Mouse (Mus musculus) heart, embryonic 10.5 days (tissue): ENCODE results near the gene Brox. TPM values are rescaled to one million over a fixed set of nuclear protein-coding genes. Genes with fewer than 3 reads are reported as not detected.
"Not testable (repeated sequence)": the region's sequence is repeated elsewhere in the genome, so short reads cannot be mapped to it uniquely, and the experiment has no call there.

Experiments used
- DNase-seq: peaks from one replicate; pipeline ENCODE4 v3.0.0-alpha.2; 2017; ENCODE audit warnings: low spot score
- H3K27ac ChIP-seq: fragments of 300-500 bp; sonication (generic); 2 replicates; pipeline ENCODE4 v1.5.1; 2016; ENCODE audit warnings: mild to moderate bottlenecking
- H3K27me3 ChIP-seq: fragments of 300-500 bp; sonication (generic); 2 replicates; pipeline ENCODE4 v1.6.1; 2016; ENCODE audit warnings: mild to moderate bottlenecking; ENCODE audit not compliant: poor library complexity, insufficient read depth, severe bottlenecking
- H3K36me3 ChIP-seq: fragments of 300-500 bp; sonication (generic); 2 replicates; pipeline ENCODE4 v1.6.1; 2016; ENCODE audit warnings: mild to moderate bottlenecking, moderate library complexity
- H3K4me1 ChIP-seq: fragments of 300-500 bp; sonication (generic); 2 replicates; pipeline ENCODE4 v1.6.1; 2016; ENCODE audit warnings: mild to moderate bottlenecking
- H3K4me3 ChIP-seq: fragments of 300-500 bp; sonication (generic); 2 replicates; pipeline ENCODE4 v1.5.1; 2016; ENCODE audit warnings: mild to moderate bottlenecking, moderate library complexity
- H3K9me3 ChIP-seq: fragments of 300-500 bp; sonication (generic); 2 replicates; pipeline ENCODE4 v1.6.1; 2016; ENCODE audit warnings: mild to moderate bottlenecking, moderate library complexity
- WGBS: fragments of 180-500 bp; shearing (Covaris S2); methylation state at CpG from one replicate; pipeline ENCODE4 v1.1.7; 2016; 5-methylcytosine and 5-hydroxymethylcytosine counted together
- polyA plus RNA-seq: library from polyadenylated mRNA; unstranded; fragments of >200 nt; fragmentation: Nextera tagmentation; extraction: Ambion mirVana; gene quantifications from 2 replicates; pipeline ENCODE4 v1.2.1, GENCODE M21; 2016

Brox gene
- 33.3 and 40.7 TPM in 2 replicates for polyA plus RNA-seq

- peak; percentile 95 for DNase-seq
- Histone ChIP-seq H3K4me1 (no peaks in the 10 kb centered on the region), H3K4me3 (peak within 1 kb of the TSS; percentile 66), H3K9me3 (no peaks in the 10 kb centered on the region), H3K36me3 (peaks cover 22% of the 10 kb centered on the region), H3K27ac (peak within 1 kb of the TSS; percentile 85), H3K27me3 (no peaks in the 10 kb centered on the region)
- WGBS, result under 1% methylated on average over 39 of the region's 39 CpGs
These were observed at the start of gene Brox for GRCm38 (mm10) chr1:183296877-183297383. Gene Brox, minus strand, starts transcription at chr1:183297269.

- H3K36me3 ChIP-seq, result peaks cover 42% of the 10 kb centered on the region
- peak overlapping the region; percentile 89 for H3K27ac ChIP-seq
- peaks cover 12% of the 10 kb centered on the region; the same call in 1 of the 2 replicates for H3K4me1 ChIP-seq
- DNase-seq, result no peak
- 4% methylated on average over 10 of the region's 10 CpGs for WGBS
- H3K27me3 ChIP-seq, result no peaks in the 10 kb centered on the region
- no peaks in the 10 kb centered on the region for H3K9me3 ChIP-seq
- peak overlapping the region; percentile 94 for H3K4me3 ChIP-seq
These were observed 48.7 kb upstream of the Brox start for GRCm38 (mm10) chr1:183345817-183346195.

GRCm38 (mm10) chr1:183344886-183345816, 48.1 kb upstream of the Brox start:
- H3K27me3 ChIP-seq, result no peaks in the 10 kb centered on the region
- DNase-seq, result peak; percentile 96
- peaks cover 12% of the 10 kb centered on the region; the same call in 1 of the 2 replicates for H3K4me1 ChIP-seq
- peaks cover 40% of the 10 kb centered on the region for H3K36me3 ChIP-seq
- peak overlapping the region; percentile 89 for H3K27ac ChIP-seq
- WGBS, result under 1% methylated on average over 72 of the region's 72 CpGs
- peak overlapping the region; percentile 94 for H3K4me3 ChIP-seq
- no peaks in the 10 kb centered on the region for H3K9me3 ChIP-seq

- Histone ChIP-seq H3K36me3 (peaks cover 45% of the 10 kb centered on the region), H3K4me1 (peaks cover 12% of the 10 kb centered on the region; the same call in 1 of the 2 replicates)
- 93% methylated on average over 1 of the region's 1 CpGs for WGBS
- not testable (repeated sequence) for H3K27me3 ChIP-seq, DNase-seq, H3K9me3 ChIP-seq, H3K4me3 ChIP-seq, H3K27ac ChIP-seq
These were observed 45.8 kb upstream of the Brox start for GRCm38 (mm10) chr1:183342902-183343301.

GRCm38 (mm10) chr1:183327171-183327570, 30.1 kb upstream of the Brox start:
- no peak for DNase-seq
- no peaks in the 10 kb centered on the region for H3K4me1 ChIP-seq
- peaks cover 93% of the 10 kb centered on the region for H3K36me3 ChIP-seq
- no peaks in the 10 kb centered on the region for H3K27me3 ChIP-seq
- no peak overlapping the region for H3K27ac ChIP-seq
- H3K9me3 ChIP-seq, result no peaks in the 10 kb centered on the region
- 91% methylated on average over 8 of the region's 8 CpGs for WGBS
- H3K4me3 ChIP-seq, result no peak overlapping the region

- no peaks in the 10 kb centered on the region for H3K27me3 ChIP-seq
- DNase-seq, result no peak
- no peaks in the 10 kb centered on the region for H3K9me3 ChIP-seq
- peaks cover 86% of the 10 kb centered on the region for H3K36me3 ChIP-seq
- H3K4me1 ChIP-seq, result no peaks in the 10 kb centered on the region
- H3K4me3 ChIP-seq, result no peak overlapping the region
- WGBS, result 95% methylated on average over 6 of the region's 6 CpGs
- no peak overlapping the region for H3K27ac ChIP-seq
These were observed 27.4 kb upstream of the Brox start for GRCm38 (mm10) chr1:183324433-183324832.

- H3K36me3 ChIP-seq, result peaks cover 86% of the 10 kb centered on the region
- H3K27ac ChIP-seq, result no peak overlapping the region
- no peak overlapping the region for H3K4me3 ChIP-seq
- H3K9me3 ChIP-seq, result no peaks in the 10 kb centered on the region
- 95% methylated on average over 2 of the region's 2 CpGs for WGBS
- no peak for DNase-seq
- H3K27me3 ChIP-seq, result no peaks in the 10 kb centered on the region
- no peaks in the 10 kb centered on the region for H3K4me1 ChIP-seq
These were observed 26.9 kb upstream of the Brox start for GRCm38 (mm10) chr1:183323923-183324322.

- H3K27me3 ChIP-seq, DNase-seq, H3K4me1 ChIP-seq, H3K4me3 ChIP-seq, H3K27ac ChIP-seq, H3K9me3 ChIP-seq: not testable (repeated sequence)
- peaks cover 83% of the 10 kb centered on the region for H3K36me3 ChIP-seq
- 81% methylated on average over 5 of the region's 5 CpGs for WGBS
These were observed 25.4 kb upstream of the Brox start for GRCm38 (mm10) chr1:183322496-183322895.

- Histone ChIP-seq H3K27me3 (no peaks in the 10 kb centered on the region), H3K9me3 (no peaks in the 10 kb centered on the region), H3K4me3 (no peak overlapping the region), H3K36me3 (peaks cover 82% of the 10 kb centered on the region), H3K4me1 (no peaks in the 10 kb centered on the region), H3K27ac (no peak overlapping the region)
- WGBS, result 67% methylated on average over 3 of the region's 3 CpGs
- no peak for DNase-seq
These were observed 23.6 kb upstream of the Brox start for GRCm38 (mm10) chr1:183320708-183321107.

GRCm38 (mm10) chr1:183315783-183316182, 18.7 kb upstream of the Brox start:
- 85% methylated on average over 2 of the region's 2 CpGs for WGBS
- Histone ChIP-seq H3K4me3 (no peak overlapping the region), H3K36me3 (peaks cover 77% of the 10 kb centered on the region), H3K27ac (no peak overlapping the region), H3K4me1 (no peaks in the 10 kb centered on the region), H3K9me3 (no peaks in the 10 kb centered on the region), H3K27me3 (no peaks in the 10 kb centered on the region)
- DNase-seq, result no peak

GRCm38 (mm10) chr1:183312076-183312475, 15.0 kb upstream of the Brox start:
- H3K4me3 ChIP-seq, result no peak overlapping the region
- no peaks in the 10 kb centered on the region for H3K4me1 ChIP-seq
- H3K27ac ChIP-seq, result no peak overlapping the region
- no peaks in the 10 kb centered on the region for H3K9me3 ChIP-seq
- peaks cover 56% of the 10 kb centered on the region for H3K36me3 ChIP-seq
- WGBS, result 89% methylated on average over 2 of the region's 2 CpGs
- H3K27me3 ChIP-seq, result no peaks in the 10 kb centered on the region
- DNase-seq, result no peak

GRCm38 (mm10) chr1:183309601-183310000, 12.5 kb upstream of the Brox start:
- not testable (repeated sequence) for H3K27me3 ChIP-seq, H3K4me1 ChIP-seq
- 84% methylated on average over 2 of the region's 2 CpGs for WGBS

GRCm38 (mm10) chr1:183308476-183308875, 11.4 kb upstream of the Brox start:
- no peak overlapping the region for H3K4me3 ChIP-seq
- H3K27ac ChIP-seq, result no peak overlapping the region
- no peaks in the 10 kb centered on the region for H3K27me3 ChIP-seq
- no peaks in the 10 kb centered on the region for H3K9me3 ChIP-seq
- H3K36me3 ChIP-seq, result peaks cover 25% of the 10 kb centered on the region; the same call in 1 of the 2 replicates
- no peak for DNase-seq
- 91% methylated on average over 1 of the region's 1 CpGs for WGBS
- no peaks in the 10 kb centered on the region for H3K4me1 ChIP-seq

More at GRCm38 (mm10) chr1:183309601-183310000, 12.5 kb upstream of the Brox start:
- DNase-seq, H3K27ac ChIP-seq, H3K9me3 ChIP-seq, H3K4me3 ChIP-seq: not testable (repeated sequence)
- peaks cover 36% of the 10 kb centered on the region for H3K36me3 ChIP-seq
